Mouse (Mus musculus): ENCODE results near the gene Igdcc4. TPM values are rescaled to one million over a fixed set of nuclear protein-coding genes. Genes with fewer than 3 reads are reported as not detected.

Gene Igdcc4
- polyA plus RNA-seq, 1 experiment, result 0.76 TPM

DNA sequence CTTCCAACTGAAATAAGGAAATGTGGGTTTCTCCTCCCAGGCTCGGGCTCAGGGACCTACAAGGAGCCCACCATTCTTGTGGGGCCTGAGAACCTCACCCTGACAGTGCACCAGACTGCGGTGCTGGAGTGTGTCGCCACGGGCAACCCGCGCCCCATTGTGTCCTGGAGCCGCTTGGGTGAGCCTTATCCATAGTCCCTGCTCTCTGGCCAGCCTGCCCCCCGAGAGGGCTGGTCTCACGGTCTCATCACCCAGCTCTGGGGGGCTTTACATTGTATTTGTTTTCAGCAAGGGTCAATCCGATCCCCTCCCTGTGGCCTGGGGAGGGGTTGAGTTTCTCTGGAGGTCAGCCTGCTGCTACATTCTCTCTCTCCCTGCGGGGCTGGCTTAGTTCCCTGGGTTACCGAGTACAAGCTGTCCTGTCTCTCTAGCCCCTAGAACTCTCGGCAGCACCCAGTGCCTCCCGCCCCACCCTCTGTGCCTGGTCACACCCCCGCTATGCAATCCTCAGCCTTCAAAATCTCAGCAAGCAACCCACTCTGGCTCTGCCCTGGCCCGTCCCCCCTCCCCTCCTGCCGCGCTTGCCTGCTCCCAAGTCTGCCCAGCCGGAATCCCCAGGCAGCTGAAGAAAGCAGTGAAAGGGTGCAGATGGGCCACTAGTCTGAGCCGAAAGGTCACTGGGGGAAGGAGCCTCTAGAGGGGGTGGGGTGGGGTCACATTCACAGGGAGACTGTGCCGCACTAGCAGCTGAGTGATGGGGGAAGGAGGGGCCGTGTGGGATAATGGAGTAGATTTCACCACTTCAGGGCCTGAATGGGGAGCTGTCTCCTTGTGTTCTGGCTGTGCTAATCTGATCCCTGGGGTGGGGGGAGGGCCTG, 77.3 kb downstream of the Igdcc4 start:
- no peak overlapping the region for H3ac ChIP-seq (ENCODE audit: control insufficient read depth, insufficient read length, low read depth)
- peaks cover 82% of the 10 kb centered on the region for H3K27me3 ChIP-seq (ENCODE audit: control insufficient read depth, insufficient read depth, insufficient read length)
- H3K36me3 ChIP-seq (ENCODE audit: control insufficient read depth, insufficient read depth), result no peaks in the 10 kb centered on the region
- no peak overlapping the region for H3K4me3 ChIP-seq (ENCODE audit: insufficient read depth, poor library complexity, severe bottlenecking)
- no peak for TF ChIP-seq USF1 (IDR thresholded peaks at IDR 0.05; ENCODE audit: low read depth)
- TF ChIP-seq FOSL1 (IDR thresholded peaks at IDR 0.05; ENCODE audit: insufficient read depth, low read length, poor library complexity, severe bottlenecking), result no peak
- TF ChIP-seq MYOG (IDR thresholded peaks at IDR 0.05; ENCODE audit: control insufficient read depth, extremely low read depth, insufficient read length), result no peak
- no peak for TF ChIP-seq CEBPB (IDR thresholded peaks at IDR 0.05; ENCODE audit: low read depth)
- TF ChIP-seq MYOD1 (IDR thresholded peaks at IDR 0.05; ENCODE audit: control insufficient read depth, insufficient read length, low read depth), result no peak
- TF ChIP-seq CTCF (IDR thresholded peaks at IDR 0.05; ENCODE audit: control insufficient read depth, insufficient read depth, insufficient read length), result no peak
- TF ChIP-seq MAX (IDR thresholded peaks at IDR 0.05), result no peak
- no peaks in the 10 kb centered on the region for H3K79me2 ChIP-seq (ENCODE audit: control insufficient read depth, insufficient read depth)
- H3K79me3 ChIP-seq (ENCODE audit: low read depth), result no peaks in the 10 kb centered on the region

DNA sequence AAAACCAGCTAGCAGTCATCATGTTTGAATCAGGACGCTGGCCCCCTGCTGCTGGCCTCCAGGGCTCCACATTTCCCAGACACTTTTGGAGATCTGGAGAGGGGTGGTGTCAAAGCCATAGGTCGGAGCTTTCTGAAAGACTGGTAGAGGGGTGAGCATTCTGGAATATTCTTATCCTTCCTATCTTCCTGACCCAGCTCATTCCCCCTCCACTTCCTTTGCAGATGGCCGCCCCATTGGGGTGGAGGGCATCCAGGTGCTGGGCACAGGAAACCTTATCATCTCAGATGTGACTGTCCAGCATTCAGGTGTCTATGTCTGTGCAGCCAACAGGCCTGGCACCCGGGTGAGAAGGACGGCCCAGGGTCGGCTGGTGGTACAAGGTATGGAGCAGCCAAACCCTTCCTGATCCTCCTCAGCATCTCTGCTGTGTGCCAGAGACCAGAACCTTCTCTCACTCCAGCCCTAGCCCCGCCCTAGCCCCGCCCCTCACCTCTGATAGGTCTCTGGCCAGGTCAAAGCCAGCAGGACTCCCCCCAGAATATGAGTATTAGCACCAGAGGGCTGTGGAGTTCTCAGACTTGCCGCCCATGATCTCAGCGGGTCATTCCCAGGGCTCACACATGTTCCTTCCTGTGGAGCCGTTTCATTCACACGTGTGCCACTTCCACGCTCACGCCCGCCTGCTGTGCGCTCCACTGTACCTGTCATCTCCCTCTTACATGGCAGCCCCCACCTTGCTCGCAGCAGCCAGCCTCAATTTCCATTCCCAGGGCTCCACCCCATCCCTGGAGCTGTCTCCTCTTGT, 78.7 kb downstream of the Igdcc4 start:
- Histone ChIP-seq H3K4me3 (ENCODE audit: insufficient read depth, poor library complexity, severe bottlenecking) (no peak overlapping the region), H3K36me3 (ENCODE audit: control insufficient read depth, insufficient read depth) (no peaks in the 10 kb centered on the region), H3ac (ENCODE audit: control insufficient read depth, insufficient read length, low read depth) (no peak overlapping the region), H3K79me2 (ENCODE audit: control insufficient read depth, insufficient read depth) (no peaks in the 10 kb centered on the region), H3K27me3 (ENCODE audit: control insufficient read depth, insufficient read depth, insufficient read length) (peaks cover 84% of the 10 kb centered on the region), H3K79me3 (ENCODE audit: low read depth) (no peaks in the 10 kb centered on the region)
- no peak for TF ChIP-seq MYOD1 (IDR thresholded peaks at IDR 0.05; ENCODE audit: control insufficient read depth, insufficient read length, low read depth)
- no peak for TF ChIP-seq CEBPB (IDR thresholded peaks at IDR 0.05; ENCODE audit: low read depth)
- no peak for TF ChIP-seq CTCF (IDR thresholded peaks at IDR 0.05; ENCODE audit: control insufficient read depth, insufficient read depth, insufficient read length)
- TF ChIP-seq USF1 (IDR thresholded peaks at IDR 0.05; ENCODE audit: low read depth), result no peak
- TF ChIP-seq FOSL1 (IDR thresholded peaks at IDR 0.05; ENCODE audit: insufficient read depth, low read length, poor library complexity, severe bottlenecking), result no peak
- TF ChIP-seq MAX (IDR thresholded peaks at IDR 0.05), result no peak
- no peak for TF ChIP-seq MYOG (IDR thresholded peaks at IDR 0.05; ENCODE audit: control insufficient read depth, extremely low read depth, insufficient read length)

Other genes with a start within 250 kb of the Igdcc4 start
- not detected for gene Slc24a1, start 149.9 kb upstream of the Igdcc4 start, polyA plus RNA-seq (2012; fragmentation: generic; extraction: Trizol)
- gene Ints14, start 140.6 kb upstream of the Igdcc4 start, polyA plus RNA-seq (2012; fragmentation: generic; extraction: Trizol), result 20.5 TPM
- gene Hacd3, start 79.8 kb upstream of the Igdcc4 start, polyA plus RNA-seq (2012; fragmentation: generic; extraction: Trizol), result 22.9 TPM
- 15.5 TPM for gene Dpp8, start 69.1 kb upstream of the Igdcc4 start, polyA plus RNA-seq (2012; fragmentation: generic; extraction: Trizol)
- not detected for gene Igdcc3, start 39.7 kb downstream of the Igdcc4 start, polyA plus RNA-seq (2012; fragmentation: generic; extraction: Trizol)
- gene Parp16, start 93.9 kb downstream of the Igdcc4 start, polyA plus RNA-seq (2012; fragmentation: generic; extraction: Trizol), result 2.1 TPM
- gene Cilp, start 163.7 kb downstream of the Igdcc4 start, polyA plus RNA-seq (2012; fragmentation: generic; extraction: Trizol), result 0.01 TPM
- gene Clpx, start 192.8 kb downstream of the Igdcc4 start, polyA plus RNA-seq (2012; fragmentation: generic; extraction: Trizol), result 9.3 TPM
- 9.7 TPM for gene Pdcd7, start 244.6 kb downstream of the Igdcc4 start, polyA plus RNA-seq (2012; fragmentation: generic; extraction: Trizol)

Measured in C2C12 (cell line).